Mouse (Mus musculus): ENCODE measurements around the gene Nup210. TPM values are rescaled to one million over a fixed set of nuclear protein-coding genes. Genes with fewer than 3 reads are reported as not detected.

Gene Nup210
- total and polyA plus RNA-seq, 3 experiments = 46.3 to 394 (median 71.5) TPM

DNA sequence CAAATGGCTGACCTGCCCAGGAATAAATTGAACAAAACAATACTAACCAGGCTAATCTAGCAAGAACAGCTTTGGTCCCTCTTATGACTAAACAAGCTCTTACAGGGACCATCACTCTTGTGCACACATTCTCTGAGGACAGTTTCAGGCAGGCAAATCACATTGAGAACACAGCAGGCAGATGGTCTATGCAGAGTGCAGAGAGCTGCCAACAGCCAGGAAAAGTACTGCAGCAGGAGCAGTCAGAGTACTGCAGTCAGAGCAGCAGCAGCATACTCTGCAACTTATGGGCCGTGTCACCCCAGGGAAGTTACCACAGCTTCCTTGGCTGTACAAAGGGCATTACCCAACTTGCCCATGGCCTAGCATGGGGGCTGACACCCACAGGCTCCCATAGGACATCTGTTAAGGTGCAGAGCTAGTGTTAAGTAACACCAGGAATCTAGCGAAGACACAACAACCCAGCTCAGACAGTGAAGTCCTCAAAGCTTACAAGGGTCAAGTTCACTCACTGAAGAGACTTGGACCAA is 21.5 kb downstream of the Nup210 start:
- Histone ChIP-seq H3K36me3 (ENCODE audit: control insufficient read depth in 1 of 2, insufficient read depth in 2 of 2, low read length in 2 of 2) (peaks cover 0 to 46% of the 10 kb centered on the region in 2 experiments; a peak in 2 of 4 replicates), H3K4me1 (ENCODE audit: control insufficient read depth in 1 of 2, insufficient read depth in 2 of 2, low read length in 2 of 2) (no peaks in the 10 kb centered on the region), H3K27me3 (ENCODE audit: control insufficient read depth in 1 of 2, insufficient read depth in 2 of 2, low read length in 2 of 2) (no peaks in the 10 kb centered on the region), H3K4me3 (ENCODE audit: control insufficient read depth in 1 of 2, insufficient read depth in 1 of 2, low read depth in 2 of 2, low read length in 2 of 2) (no peak overlapping the region), H3K9me3 (replicated peaks; ENCODE audit: insufficient read depth, low read length) (no peaks in the 10 kb centered on the region), H3K79me2 (ENCODE audit: control insufficient read depth, insufficient read depth, low read length, poor library complexity) (no peaks in the 10 kb centered on the region), H3K27ac (ENCODE audit: control insufficient read depth, low read depth, low read length) (no peak overlapping the region), H3K9ac (ENCODE audit: control insufficient read depth, low read depth, low read length, poor library complexity, severe bottlenecking) (no peak overlapping the region)
- DNase-seq (ENCODE audit: low read depth, low spot score) = no peak
- TF ChIP-seq CHD1 (IDR thresholded peaks at IDR 0.05; ENCODE audit: low read depth, low read length) (no peak), BHLHE40 (IDR thresholded peaks at IDR 0.05; ENCODE audit: borderline replicate concordance, low read depth, low read length) (no peak), KAT2A (conservative IDR thresholded peaks at IDR 0.05; ENCODE audit: low read depth, low read length) (no peak), SMC3 (IDR thresholded peaks at IDR 0.05; ENCODE audit: low read depth, low read length) (no peak), ELF1 (IDR thresholded peaks at IDR 0.05; ENCODE audit: low read depth, low read length) (no peak), NELFE (IDR thresholded peaks at IDR 0.05; ENCODE audit: low read depth, low read length) (no peak), GATA1 (IDR thresholded peaks at IDR 0.05; ENCODE audit: low read depth, low read length) (no peak), NRF1 (IDR thresholded peaks at IDR 0.05; ENCODE audit: insufficient read depth, low read depth, low read length, poor library complexity, severe bottlenecking) (no peak), ZNF384 (IDR thresholded peaks at IDR 0.05; ENCODE audit: low read depth, low read length) (no peak), POLR2AphosphoS2 (IDR thresholded peaks at IDR 0.05; ENCODE audit: low read length) (no peak), EP300 (IDR thresholded peaks at IDR 0.05; ENCODE audit: low read depth in 1 of 2, low read length in 2 of 2) (no peak), CTCF (IDR thresholded peaks at IDR 0.05 in 2 of 3, conservative IDR thresholded peaks at IDR 0.05 in 1 of 3; ENCODE audit: control insufficient read depth in 1 of 3, insufficient read depth in 1 of 3, low read depth in 2 of 3, low read length in 3 of 3, poor library complexity in 1 of 3, severe bottlenecking in 1 of 3) (no peak), SIN3A (IDR thresholded peaks at IDR 0.05; ENCODE audit: low read length) (no peak), JUND (IDR thresholded peaks at IDR 0.05; ENCODE audit: low read depth, low read length) (no peak), MYB (IDR thresholded peaks at IDR 0.05; ENCODE audit: low read depth, low read length) (no peak), MAZ (IDR thresholded peaks at IDR 0.05; ENCODE audit: low read depth, low read length) (no peak), MAFK (IDR thresholded peaks at IDR 0.05; ENCODE audit: borderline replicate concordance, low read depth, low read length) (no peak)

DNA sequence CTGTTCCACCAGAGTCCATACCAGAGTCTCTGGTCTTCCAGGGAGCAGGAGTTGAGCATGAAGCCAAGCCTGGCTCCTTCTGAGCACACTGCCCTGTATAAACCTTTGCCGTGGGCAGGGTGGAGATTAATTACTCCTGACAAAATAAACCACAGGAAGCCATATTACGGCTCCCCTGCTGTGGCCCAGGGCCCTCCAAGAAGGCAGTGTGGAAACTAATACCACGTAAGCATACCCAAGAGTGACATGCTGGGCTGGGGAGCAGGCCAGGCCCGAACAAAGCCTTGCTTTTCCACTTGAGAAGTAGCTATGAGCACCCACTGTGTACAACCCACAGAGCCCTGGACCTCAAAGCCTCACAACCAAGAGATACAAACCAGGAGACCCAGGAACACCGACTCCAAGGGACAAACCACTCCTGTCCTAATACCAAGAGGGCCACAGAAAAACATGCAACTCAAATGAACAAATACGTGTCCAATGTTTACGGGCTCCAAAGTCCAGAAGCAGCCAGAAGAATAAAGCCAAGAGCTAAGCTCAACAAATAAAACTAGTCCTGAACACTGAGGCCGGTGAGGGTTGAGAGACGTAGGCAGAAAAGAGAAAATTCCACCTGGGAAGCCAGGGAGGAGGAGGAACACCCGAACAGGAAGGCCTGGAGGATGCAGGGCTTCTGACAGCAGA is 24.3 kb downstream of the Nup210 start:
- no peaks in the 10 kb centered on the region for H3K27me3 ChIP-seq (ENCODE audit: control insufficient read depth in 1 of 2, insufficient read depth in 2 of 2, low read length in 2 of 2)
- no peak for TF ChIP-seq NELFE (IDR thresholded peaks at IDR 0.05; ENCODE audit: low read depth, low read length)
- no peak for TF ChIP-seq GABPA (IDR thresholded peaks at IDR 0.05; ENCODE audit: low read depth, low read length)
- TF ChIP-seq USF2 (IDR thresholded peaks at IDR 0.05; ENCODE audit: borderline replicate concordance in 1 of 2, insufficient read depth in 1 of 2, low read depth in 1 of 2, low read length in 2 of 2) = no peak
- no peak for TF ChIP-seq MYC (IDR thresholded peaks at IDR 0.05; ENCODE audit: low read depth, low read length)
- no peak for TF ChIP-seq ZC3H11A (IDR thresholded peaks at IDR 0.05; ENCODE audit: low read depth, low read length)
- TF ChIP-seq CHD2 (IDR thresholded peaks at IDR 0.05; ENCODE audit: low read length) = no peak
- no peak for TF ChIP-seq RAD21 (IDR thresholded peaks at IDR 0.05; ENCODE audit: low read depth, low read length)
- TF ChIP-seq TCF12 (IDR thresholded peaks at IDR 0.05; ENCODE audit: low read depth, low read length) = no peak
- no peak overlapping the region for H3K4me3 ChIP-seq (ENCODE audit: control insufficient read depth in 1 of 2, insufficient read depth in 1 of 2, low read depth in 2 of 2, low read length in 2 of 2)
- no peaks in the 10 kb centered on the region for H3K4me1 ChIP-seq (ENCODE audit: control insufficient read depth in 1 of 2, insufficient read depth in 2 of 2, low read length in 2 of 2)
- H3K27ac ChIP-seq (ENCODE audit: control insufficient read depth, low read depth, low read length) = no peak overlapping the region
- H3K9ac ChIP-seq (ENCODE audit: control insufficient read depth, low read depth, low read length, poor library complexity, severe bottlenecking) = no peak overlapping the region
- peaks cover 2 to 49% of the 10 kb centered on the region in 2 experiments; a peak in 2 of 4 replicates for H3K36me3 ChIP-seq (ENCODE audit: control insufficient read depth in 1 of 2, insufficient read depth in 2 of 2, low read length in 2 of 2)
- no peaks in the 10 kb centered on the region for H3K9me3 ChIP-seq (replicated peaks; ENCODE audit: insufficient read depth, low read length)
- no peaks in the 10 kb centered on the region for H3K79me2 ChIP-seq (ENCODE audit: control insufficient read depth, insufficient read depth, low read length, poor library complexity)
- DNase-seq (ENCODE audit: low read depth, low spot score) = no peak
